Mouse (Mus musculus): ENCODE results near the gene Zc3h12a.

- TF ChIP-seq CTCF (conservative IDR thresholded peaks at IDR 0.05; ENCODE audit: insufficient read depth, insufficient read length, low read depth, low read length), result no peak
- no peak for TF ChIP-seq POLR2A (IDR thresholded peaks at IDR 0.05; ENCODE audit: low read depth, low read length)
Observed at GRCm38 (mm10) chr4:125134192-125134591, 6.6 kb upstream of the Zc3h12a start.

All from kidney, adult 2 months (tissue).